Comparison of ENCODE assay signal across 9 mouse cellular contexts in genomic region chr3:94601959-94602358, GRCm38 (mm10). TPM values are rescaled to one million over a fixed set of nuclear protein-coding genes. Genes with fewer than 3 reads are reported as not detected.
DNase-seq lines count a peak whose midpoint lies in the region; ATAC-seq and TF ChIP-seq lines count a peak whose summit lies in the region.
"Had no signal": no experiment of that assay in that cellular context is flagged by ENCODE, and none has a peak within 500 bp of the region (broad histone marks: within the 10 kb centered on the region; RNA-seq: fewer than 3 reads in every experiment).

No protein-coding gene starts in this region.

- H3K36me3 ChIP-seq in kidney, adult 2 months (ENCODE audit: control insufficient read depth, insufficient read depth, low read length): no peaks in the 10 kb centered on the region

- no peak overlapping the region for H3K27ac ChIP-seq in kidney, adult 2 months (ENCODE audit: insufficient read depth, low read depth, low read length)

- no peaks in the 10 kb centered on the region for H3K27me3 ChIP-seq in kidney, adult 2 months (replicated peaks; ENCODE audit: control insufficient read depth, insufficient read depth, low read length)

- no peak for TF ChIP-seq POLR2A in kidney, adult 2 months (IDR thresholded peaks at IDR 0.05; ENCODE audit: low read depth, low read length)

- H3K4me1 ChIP-seq in kidney, adult 2 months (ENCODE audit: control insufficient read depth, insufficient read depth, low read length): peaks cover 2% of the 10 kb centered on the region; the same call in 1 of the 2 replicates

- no peak overlapping the region for H3K4me3 ChIP-seq in kidney, adult 2 months (ENCODE audit: insufficient read depth, low read depth, low read length)

- no peak for DNase-seq in frontal cortex, postnatal 10 days (ENCODE audit: low spot score in 2 of 2)
- DNase-seq in B cell, adult 2 months: peak; percentile 65 to 69
- DNase-seq in adrenal gland, postnatal 25 days: peak; percentile 57
- peak; percentile 68 for DNase-seq in kidney, adult 2 months
- peak; percentile 69 for DNase-seq in lung, postnatal 10 days
- DNase-seq in right cerebral cortex, postnatal 25 days: peak; percentile 20

- ATAC-seq in frontal cortex, adult (ENCODE audit: low TSS enrichment): peak; percentile 85
- peak; percentile 82 for ATAC-seq in erythroblast, adult 5-6 weeks (replicated peaks; ENCODE audit: low FRiP score, poor library complexity, severe bottlenecking)

- WGBS in kidney, adult 2 months: 3% methylated on average over 4 of the region's 4 CpGs

- TF ChIP-seq CTCF in kidney, adult 2 months (conservative IDR thresholded peaks at IDR 0.05; ENCODE audit: insufficient read depth, insufficient read length, low read depth, low read length): peak; percentile 77

RNA-seq across cellular contexts. Expression of gene Snx27, which starts 19.4 kb away (rescaled TPM):
- total RNA-seq in adrenal gland, postnatal 25 days (2021): 38.0 and 46.1 TPM in 2 replicates
- total RNA-seq in erythroblast, adult 5-6 weeks (2015; ENCODE audit: low replicate concordance): 6.7 and 9.8 TPM in 2 replicates
- total RNA-seq in erythroblast, adult 5-6 weeks (2017; ENCODE audit: low replicate concordance): 13.0 and 13.8 TPM in 2 replicates
- polyA plus RNA-seq in kidney, adult 2 months (2012; rRNA removed): 14.3 and 16.4 TPM in 2 replicates

RNA-seq across cellular contexts. Expression of gene Gm10972, which starts 41.0 kb away (rescaled TPM):
- total RNA-seq in adrenal gland, postnatal 25 days (2021): not detected in 2 replicates
- not detected in 2 replicates for total RNA-seq in erythroblast, adult 5-6 weeks (2015; ENCODE audit: low replicate concordance)
- not detected in 2 replicates for total RNA-seq in erythroblast, adult 5-6 weeks (2017; ENCODE audit: low replicate concordance)
- not detected in 2 replicates for polyA plus RNA-seq in kidney, adult 2 months (2012; rRNA removed)
- total RNA-seq: layer of hippocampus, adult 18-20 months had no signal

RNA-seq across cellular contexts. Expression of gene Tuft1, which starts 56.7 kb away (rescaled TPM):
- 11.6 and 12.6 TPM in 2 replicates for total RNA-seq in adrenal gland, postnatal 25 days (2021)
- 0.77 and 2.5 TPM in 2 replicates for total RNA-seq in erythroblast, adult 5-6 weeks (2015; ENCODE audit: low replicate concordance)
- total RNA-seq in erythroblast, adult 5-6 weeks (2017; ENCODE audit: low replicate concordance): 4.5 and 10.5 TPM in 2 replicates
- polyA plus RNA-seq in kidney, adult 2 months (2012; rRNA removed): 15.3 and 15.9 TPM in 2 replicates

Comparison
In these comparisons a context has a peak if more than half of its experiments do, and no peak if none do; other contexts are left out.
1. DNase-seq: peak in B cell, adult 2 months (2 of 2), adrenal gland, postnatal 25 days (single experiment), kidney, adult 2 months (single experiment), lung, postnatal 10 days (single experiment) and right cerebral cortex, postnatal 25 days (single experiment); none in frontal cortex, postnatal 10 days (0 of 2).